ENCODE assay signal across 14 mouse cellular contexts in genomic region chr11:8147790-8148484, GRCm38 (mm10).
DNase-seq lines count a peak whose midpoint lies in the region; ATAC-seq and TF ChIP-seq lines count a peak whose summit lies in the region.
"Had no signal": no experiment of that assay in that cellular context is flagged by ENCODE, and none has a peak within 500 bp of the region (broad histone marks: within the 10 kb centered on the region; RNA-seq: fewer than 3 reads in every experiment).

No protein-coding gene starts in this region.

- ATAC-seq in embryonic facial prominence, embryonic 12.5 days (ENCODE audit: insufficient number of reproducible peaks, insufficient read depth, low FRiP score, low TSS enrichment): no peak
- peak; percentile 85 for ATAC-seq in midbrain, embryonic 11.5 days (ENCODE audit: low FRiP score)
- no peak for ATAC-seq in liver, postnatal 0 days
- ATAC-seq: intestine, embryonic 16.5 days had no signal

- no peak overlapping the region for H3K4me3 ChIP-seq in embryonic facial prominence, embryonic 12.5 days
- H3K4me3 ChIP-seq in midbrain, embryonic 11.5 days (ENCODE audit: low read depth, low read length): no peak overlapping the region
- no peak overlapping the region for H3K4me3 ChIP-seq in liver, postnatal 0 days (ENCODE audit: low read depth, low read length)
- H3K4me3 ChIP-seq: gastrocnemius, adult 2 months; heart, embryonic 15.5 days; liver, embryonic 15.5 days had no signal

- intact Hi-C loops in heart, postnatal 25 days (cut with DNase I): no loop called here

- DNase-seq in cerebellum, postnatal 14 days: peak; percentile 38 to 70
- DNase-seq in cerebellum, adult 18-20 months: no peak
- peak; percentile 66 for DNase-seq in ES-CJ7 (ENCODE audit: low read depth, low spot score)
- DNase-seq in midbrain, embryonic 11.5 days (ENCODE audit: low spot score, missing footprints): peak; percentile 91
- DNase-seq in left cerebral cortex, adult 8-10 months (ENCODE audit: low spot score in 2 of 2): no peak
- DNase-seq in liver, postnatal 0 days: no peak
- no peak for DNase-seq in heart, postnatal 25 days (ENCODE audit: low spot score)
- DNase-seq: B cell, adult 2 months; gastrocnemius, adult 2 months had no signal

- no peak overlapping the region for H3K9ac ChIP-seq in embryonic facial prominence, embryonic 12.5 days
- H3K9ac ChIP-seq in midbrain, embryonic 11.5 days (ENCODE audit: low read length): no peak overlapping the region
- no peak overlapping the region for H3K9ac ChIP-seq in liver, postnatal 0 days (replicated peaks)
- H3K9ac ChIP-seq: heart, embryonic 15.5 days; liver, embryonic 15.5 days had no signal

- WGBS in embryonic facial prominence, embryonic 12.5 days: 24% methylated on average over 6 of the region's 6 CpGs
- WGBS in midbrain, embryonic 11.5 days: 9% methylated on average over 6 of the region's 6 CpGs
- WGBS in liver, postnatal 0 days (ENCODE audit: insufficient replicate concordance): 62% methylated on average over 6 of the region's 6 CpGs

- peak overlapping the region; percentile 22; the same call in 1 of the 2 replicates for H3K4me2 ChIP-seq in embryonic facial prominence, embryonic 12.5 days (replicated peaks)
- no peak overlapping the region for H3K4me2 ChIP-seq in midbrain, embryonic 11.5 days
- no peak overlapping the region for H3K4me2 ChIP-seq in liver, postnatal 0 days (ENCODE audit: low read depth, low read length)
- H3K4me2 ChIP-seq: heart, embryonic 15.5 days; liver, embryonic 15.5 days had no signal

- no peak overlapping the region for H3K27ac ChIP-seq in embryonic facial prominence, embryonic 12.5 days
- no peak overlapping the region for H3K27ac ChIP-seq in midbrain, embryonic 11.5 days (ENCODE audit: low read depth, low read length)
- H3K27ac ChIP-seq in liver, postnatal 0 days (ENCODE audit: low read depth): no peak overlapping the region
- H3K27ac ChIP-seq: gastrocnemius, adult 2 months; heart, embryonic 15.5 days; liver, embryonic 15.5 days; stomach, postnatal 0 days had no signal

- TF ChIP-seq EP300 in liver, postnatal 0 days (IDR thresholded peaks at IDR 0.05; ENCODE audit: low read depth): no peak

- no peaks in the 10 kb centered on the region for H3K36me3 ChIP-seq in embryonic facial prominence, embryonic 12.5 days
- no peaks in the 10 kb centered on the region for H3K36me3 ChIP-seq in midbrain, embryonic 11.5 days (ENCODE audit: control insufficient read depth, insufficient read depth, low read length)
- H3K36me3 ChIP-seq in liver, postnatal 0 days (replicated peaks; ENCODE audit: insufficient read depth, low read length): no peaks in the 10 kb centered on the region
- H3K36me3 ChIP-seq: heart, embryonic 15.5 days; liver, embryonic 15.5 days had no signal

- TF ChIP-seq CTCF in liver, postnatal 0 days (IDR thresholded peaks at IDR 0.05; ENCODE audit: low read depth): no peak

- H3K4me1 ChIP-seq in embryonic facial prominence, embryonic 12.5 days: peaks cover 4% of the 10 kb centered on the region; the same call in 1 of the 2 replicates
- peaks cover 7% of the 10 kb centered on the region for H3K4me1 ChIP-seq in midbrain, embryonic 11.5 days (ENCODE audit: control insufficient read depth, insufficient read depth, low read length)
- no peaks in the 10 kb centered on the region for H3K4me1 ChIP-seq in liver, postnatal 0 days (ENCODE audit: insufficient read depth)
- H3K4me1 ChIP-seq: heart, embryonic 15.5 days; liver, embryonic 15.5 days had no signal

- no peaks in the 10 kb centered on the region for H3K27me3 ChIP-seq in embryonic facial prominence, embryonic 12.5 days
- peaks cover 12% of the 10 kb centered on the region; the same call in 1 of the 2 replicates for H3K27me3 ChIP-seq in midbrain, embryonic 11.5 days (ENCODE audit: control insufficient read depth, insufficient read depth, low read length)
- no peaks in the 10 kb centered on the region for H3K27me3 ChIP-seq in liver, postnatal 0 days (ENCODE audit: insufficient read depth, low read length)
- H3K27me3 ChIP-seq: heart, embryonic 15.5 days; liver, embryonic 15.5 days had no signal

- no peaks in the 10 kb centered on the region for H3K9me3 ChIP-seq in embryonic facial prominence, embryonic 12.5 days
- H3K9me3 ChIP-seq in midbrain, embryonic 11.5 days (ENCODE audit: control insufficient read depth, low read length): no peaks in the 10 kb centered on the region
- H3K9me3 ChIP-seq in liver, postnatal 0 days (ENCODE audit: low read length): no peaks in the 10 kb centered on the region
- H3K9me3 ChIP-seq: heart, embryonic 15.5 days; liver, embryonic 15.5 days had no signal

Comparison
In these comparisons a context has a peak if more than half of its experiments do, and no peak if none do; other contexts are left out.
1. DNase-seq: peak in cerebellum, postnatal 14 days (2 of 2), ES-CJ7 (single experiment) and midbrain, embryonic 11.5 days (single experiment); none in cerebellum, adult 18-20 months (0 of 2), left cerebral cortex, adult 8-10 months (0 of 2), liver, postnatal 0 days (single experiment) and heart, postnatal 25 days (single experiment).